Mouse (Mus musculus): ENCODE measurements around the gene Ppp4r1.

GRCm38 (mm10) chr17:65826257-65826656 is 43.9 kb downstream of the Ppp4r1 start:
- TF ChIP-seq EP300 (IDR thresholded peaks at IDR 0.05; ENCODE audit: low read length) = no peak
- TF ChIP-seq CTCF (conservative IDR thresholded peaks at IDR 0.05 in 1 of 2, IDR thresholded peaks at IDR 0.05 in 1 of 2; ENCODE audit: low read depth in 2 of 2, low read length in 2 of 2) = no peak
- TF ChIP-seq POLR2AphosphoS2 (IDR thresholded peaks at IDR 0.05; ENCODE audit: low read depth, low read length) = no peak
- TF ChIP-seq E2F4 (IDR thresholded peaks at IDR 0.05; ENCODE audit: insufficient replicate concordance, low read depth, low read length) = no peak
- TF ChIP-seq ZKSCAN1 (IDR thresholded peaks at IDR 0.05; ENCODE audit: borderline replicate concordance, low read depth, low read length) = no peak
- TF ChIP-seq UBTF (IDR thresholded peaks at IDR 0.05; ENCODE audit: low read depth, low read length) = no peak
- no peak for TF ChIP-seq MAFK (IDR thresholded peaks at IDR 0.05; ENCODE audit: insufficient replicate concordance, low read length)
- no peak for TF ChIP-seq USF1 (IDR thresholded peaks at IDR 0.05; ENCODE audit: low read depth, low read length)
- TF ChIP-seq ELF1 (IDR thresholded peaks at IDR 0.05; ENCODE audit: low read depth, low read length) = no peak
- TF ChIP-seq BHLHE40 (IDR thresholded peaks at IDR 0.05; ENCODE audit: low read depth, low read length) = no peak
- TF ChIP-seq TCF12 (IDR thresholded peaks at IDR 0.05; ENCODE audit: low read depth, low read length) = no peak
